Mouse (Mus musculus) left cerebral cortex, postnatal 14 days (tissue): Measurements from ENCODE around the gene Pianp. TPM values are rescaled to one million over a fixed set of nuclear protein-coding genes. Genes with fewer than 3 reads are reported as not detected.
A peak's percentile ranks its signal among the peaks of the same experiment; 100 is the strongest.

ENCODE experiments used
- DNase-seq, 2 experiments: peaks; one replicate each; pipeline ENCODE4 v3.0.0; 2021 to 2022; ENCODE audit warnings: low spot score in 2 of 2, mixed read lengths in 1 of 2
- intact Hi-C: fragments of 180-260 bp; cut with DNase I; formaldehyde crosslinking; loops from one replicate; pipeline ENCODE4 v1.15.1; 2025
- long read RNA-seq, 2 experiments: library from polyadenylated mRNA; stranded (forward); transcript quantifications; one replicate each; pipeline ENCODE4 v2.0.0; 2021
- total RNA-seq, 2 experiments: library from RNA; stranded (reverse); gene quantifications; 2 replicates each; pipeline ENCODE4 v1.2.3; 2021

Gene Pianp
- total RNA-seq: 100 to 1,000 TPM; 130 to 142 TPM
- long read RNA-seq, experiment 1, transcript Pianp-201 (6 exons, 2,250 nt): major isoform, 70 of 111 reads
- long read RNA-seq, experiment 1, partial matches to known transcripts: 12 of 111 reads
- long read RNA-seq, experiment 1, other reads (novel, unspliced or antisense): 24 of 111 reads
- long read RNA-seq, experiment 2, transcript Pianp-201 (6 exons, 2,250 nt): major isoform, 83 of 127 reads
- long read RNA-seq, experiment 2, partial matches to known transcripts: 15 of 127 reads
- long read RNA-seq, experiment 2, other reads (novel, unspliced or antisense): 24 of 127 reads

DNA sequence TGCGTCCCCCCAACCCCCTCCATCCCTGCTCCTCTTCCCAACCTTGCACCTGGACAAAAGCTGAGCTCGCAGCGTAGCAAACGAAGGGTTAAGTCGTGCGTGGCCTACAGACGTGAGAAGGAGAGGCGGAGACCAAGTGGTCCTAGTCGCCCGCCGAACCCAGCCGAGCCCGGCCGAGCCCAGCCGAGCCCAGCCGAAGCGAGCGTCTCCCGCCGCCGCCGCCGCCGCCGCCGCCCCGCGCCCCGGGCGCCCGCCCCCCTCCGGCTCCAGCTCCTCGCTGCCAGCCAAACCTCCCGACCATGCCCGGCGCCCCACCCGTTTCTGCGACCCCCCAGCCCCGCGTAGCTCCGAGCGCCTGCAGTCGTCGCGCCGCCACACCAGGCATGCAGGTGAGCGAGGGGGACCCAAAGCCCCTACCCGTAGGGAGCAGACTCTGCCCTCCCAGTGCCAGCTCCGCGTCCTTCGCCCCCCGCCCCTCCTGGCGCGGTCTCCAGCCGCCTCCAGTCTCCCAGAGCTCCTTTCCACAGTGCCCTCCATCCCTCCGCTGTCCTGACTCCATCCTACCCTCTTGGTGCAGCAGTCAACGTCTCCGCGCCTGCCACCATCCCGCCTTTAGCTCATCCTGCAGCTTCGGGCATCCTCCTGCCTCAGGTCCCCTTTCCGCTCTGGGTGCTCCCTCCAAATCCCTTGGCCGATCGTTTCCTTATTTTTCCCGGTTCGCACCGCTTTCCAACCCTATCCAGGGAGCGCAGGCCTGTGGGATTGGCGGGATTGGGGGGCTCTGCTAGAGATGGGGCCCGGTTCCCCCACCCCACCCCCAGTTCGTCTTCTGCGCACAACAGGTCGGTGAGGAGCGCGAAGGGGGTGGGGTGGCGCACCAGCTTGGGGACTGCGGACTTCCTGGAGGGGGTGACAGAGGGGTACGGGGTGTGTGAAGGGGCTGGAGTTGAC, at the start of gene Pianp:
Gene Pianp (plus strand): TSS at position 144 of the 951 bp plus-strand sequence.
- peak; percentile 79 to 88 for DNase-seq
- intact Hi-C loops: no loop called here

DNA sequence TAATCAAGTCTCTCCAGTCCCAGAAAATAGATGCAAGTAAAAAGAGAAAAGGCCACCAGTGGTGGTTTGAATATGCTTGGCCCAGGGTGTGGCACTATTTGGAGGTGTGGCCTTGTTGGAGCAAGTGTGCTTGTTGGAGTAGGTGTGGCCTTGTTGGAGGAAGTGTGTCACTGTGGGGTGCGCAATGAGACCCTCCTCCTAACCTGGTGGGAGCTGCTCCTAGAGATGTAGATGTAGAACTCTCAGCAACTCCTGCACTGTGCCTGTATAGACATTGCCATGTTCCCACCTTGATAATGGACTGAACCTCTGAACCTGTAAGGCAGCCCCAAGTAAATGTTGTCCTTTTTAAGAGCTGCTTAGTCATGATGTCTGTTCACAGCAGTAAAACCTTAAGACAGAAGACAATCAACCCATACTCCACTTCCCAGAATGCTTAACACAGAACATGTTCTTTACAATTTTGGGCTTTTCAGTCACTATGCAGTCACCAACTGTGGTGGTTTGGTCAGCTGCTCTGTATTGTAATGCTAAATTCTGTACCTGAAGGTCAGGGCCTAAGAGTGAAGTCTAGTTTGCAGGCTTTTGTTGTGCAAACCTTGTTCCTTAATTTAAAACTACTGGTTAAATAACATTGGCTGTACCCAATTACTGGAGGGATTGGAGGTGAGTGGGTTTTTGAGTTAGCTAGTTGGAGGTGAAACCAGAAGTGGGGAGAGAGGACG, 42.3 kb upstream of the Pianp start:
- no peak for DNase-seq
- intact Hi-C loops: no loop called here

DNA sequence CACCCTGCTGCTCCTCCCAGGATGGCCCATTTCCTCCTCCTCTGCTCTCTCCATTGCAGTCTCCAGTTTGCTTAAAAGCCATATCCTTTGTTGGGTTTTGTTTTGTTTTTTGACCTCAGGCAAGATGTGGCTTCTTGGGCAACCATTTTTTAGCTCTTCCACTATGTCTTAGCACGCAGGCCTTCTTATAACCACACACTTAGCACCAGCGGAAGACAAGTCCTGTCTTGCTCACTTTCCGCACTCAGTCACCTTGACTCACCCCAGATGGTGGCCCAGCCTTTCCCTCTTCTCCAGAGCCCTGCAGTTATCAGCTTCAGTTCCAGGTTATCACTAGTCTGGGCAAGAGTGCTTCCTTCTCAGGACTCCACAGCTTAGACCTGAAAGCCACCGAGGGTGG, 41.3 kb upstream of the Pianp start:
- no peak for DNase-seq
- intact Hi-C loops: no loop called here

DNA sequence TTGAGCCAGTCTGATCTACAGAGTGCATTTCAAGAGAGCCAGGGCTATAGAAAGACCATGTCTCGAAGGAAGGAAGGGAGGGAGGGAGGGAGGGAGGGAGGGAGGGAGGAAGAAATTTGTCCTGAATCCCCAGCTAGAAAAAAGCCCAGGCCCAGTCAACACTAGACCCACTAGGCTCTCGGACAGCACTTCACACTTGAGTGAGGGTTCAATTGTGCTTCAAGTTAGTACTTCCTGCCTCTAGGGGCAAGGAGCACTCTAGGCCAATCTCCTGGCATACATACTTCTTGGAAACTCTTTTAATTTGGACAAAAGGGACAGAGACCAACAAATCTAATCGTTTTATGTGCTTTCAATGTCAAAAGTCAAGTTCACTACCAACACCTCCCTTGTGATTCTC, 38.4 kb upstream of the Pianp start:
- no peak for DNase-seq
- intact Hi-C loops: no loop called here

DNA sequence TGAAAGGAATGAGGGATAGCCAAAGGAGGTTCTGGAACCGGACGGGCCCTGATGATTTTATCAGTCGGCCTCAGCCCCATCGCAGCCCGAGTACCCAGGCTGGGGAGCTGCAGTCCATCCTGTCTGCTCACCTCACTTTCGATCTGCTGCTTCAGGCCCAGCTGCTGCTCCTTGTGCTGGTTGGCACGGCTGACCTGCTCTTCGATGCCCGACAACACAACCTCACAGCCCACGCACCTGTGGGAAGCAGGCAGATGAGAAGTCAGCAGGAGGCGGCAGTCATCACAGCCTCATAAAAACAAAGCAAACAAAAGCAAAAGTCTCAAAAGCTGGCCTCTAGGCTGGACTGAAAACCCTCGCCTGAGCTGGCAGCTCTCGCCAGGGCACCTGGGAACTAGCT, 36.5 kb upstream of the Pianp start:
- intact Hi-C loops: no loop called here
- no peak for DNase-seq

DNA sequence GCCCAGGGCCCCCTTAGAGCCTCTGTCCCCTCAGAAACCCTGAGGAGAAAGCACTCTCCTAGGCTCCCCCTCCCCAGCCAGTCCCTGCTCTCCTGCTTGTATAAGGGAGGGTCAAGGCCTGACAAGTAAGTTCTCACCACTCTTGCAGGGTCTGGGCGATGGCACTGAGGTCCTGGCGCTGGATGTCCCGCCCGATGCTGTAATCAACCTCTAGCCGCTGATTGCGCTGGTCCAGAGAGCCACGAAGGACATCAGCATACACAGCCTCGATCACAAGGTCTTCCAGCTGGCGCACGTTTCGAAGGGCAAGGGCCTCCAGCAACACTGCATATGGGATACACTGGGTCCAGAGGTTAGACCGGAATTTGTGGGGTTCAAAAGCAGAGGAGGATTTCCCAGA, 35.5 kb upstream of the Pianp start:
- intact Hi-C loops: no loop called here
- no peak for DNase-seq

DNA sequence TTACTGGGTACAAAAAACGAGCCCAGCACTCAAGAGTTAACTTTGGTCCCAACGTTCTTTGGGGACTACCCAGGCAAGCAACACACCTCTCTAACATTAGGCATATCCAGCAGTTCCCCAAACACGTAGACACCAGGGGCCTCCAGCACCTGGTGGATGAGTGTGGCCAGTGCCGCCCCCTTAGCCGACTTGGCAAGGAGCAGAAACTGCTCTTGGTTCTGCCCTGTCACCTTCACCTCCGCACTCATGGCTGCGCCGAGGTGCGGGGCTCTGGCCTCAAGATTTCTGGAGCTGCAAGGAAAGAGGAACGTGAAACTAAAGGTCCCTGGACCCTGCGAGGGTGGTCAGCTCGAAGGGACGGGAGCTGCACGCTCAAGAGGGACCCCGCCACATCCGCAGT, 31.9 kb upstream of the Pianp start:
- DNase-seq: no peak
- intact Hi-C loops: no loop called here

DNA sequence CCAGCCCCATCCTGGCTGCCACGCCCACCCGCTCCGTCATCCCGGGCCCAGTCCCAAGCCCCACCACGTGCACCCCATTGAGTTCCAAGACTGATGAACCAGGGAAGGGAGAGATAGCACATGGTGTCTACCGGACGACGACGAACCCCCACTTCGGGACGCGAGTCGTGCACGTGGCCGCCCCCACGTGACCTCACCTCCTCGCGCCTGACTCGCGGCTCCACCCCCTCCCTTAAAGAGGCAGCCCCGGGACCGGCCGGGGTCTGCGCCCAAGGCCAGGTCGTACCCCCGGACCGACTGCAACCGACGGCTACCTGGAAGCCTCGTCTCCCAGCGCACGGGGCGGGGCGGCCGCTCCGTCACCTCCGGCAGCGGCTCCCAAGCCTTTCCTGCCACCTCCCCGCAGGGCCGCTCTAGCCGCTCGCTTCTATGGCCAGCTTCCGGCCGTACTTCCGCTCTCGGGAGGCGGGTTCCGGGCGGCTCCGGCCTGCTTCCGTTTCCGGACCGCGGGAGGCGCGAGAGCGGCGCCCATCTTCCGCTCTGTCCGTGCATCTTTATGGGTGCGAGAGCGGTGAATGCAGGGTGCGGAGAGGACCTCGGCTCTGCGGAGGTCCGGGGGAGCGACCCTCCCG, 31.3 kb upstream of the Pianp start, which contains the start of gene Cops7a:
Gene Cops7a (minus strand): TSS at position 451 of the 632 bp plus-strand sequence.
- intact Hi-C loops: no loop called here
- DNase-seq: peak; percentile 94

DNA sequence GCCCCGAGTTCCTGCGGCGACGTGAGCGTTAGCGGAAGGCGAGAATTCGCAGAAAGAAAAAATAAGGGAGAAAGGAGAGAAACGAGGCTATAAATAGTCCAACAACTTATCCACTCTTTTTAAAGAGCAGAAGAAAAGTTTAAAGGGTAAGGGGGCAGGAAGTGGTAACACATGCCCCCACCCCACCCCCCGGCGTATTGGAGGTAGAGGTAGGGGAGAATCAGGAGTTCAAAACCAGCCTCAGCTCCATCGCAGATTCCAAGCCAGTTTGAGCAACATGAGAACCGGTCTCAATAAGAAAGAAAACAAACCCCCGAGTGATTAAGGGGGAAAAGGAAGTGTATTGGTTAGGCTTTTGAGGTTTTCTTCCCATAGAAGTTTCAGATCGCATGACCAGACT, 30.7 kb upstream of the Pianp start:
- intact Hi-C loops: no loop called here
- no peak for DNase-seq

DNA sequence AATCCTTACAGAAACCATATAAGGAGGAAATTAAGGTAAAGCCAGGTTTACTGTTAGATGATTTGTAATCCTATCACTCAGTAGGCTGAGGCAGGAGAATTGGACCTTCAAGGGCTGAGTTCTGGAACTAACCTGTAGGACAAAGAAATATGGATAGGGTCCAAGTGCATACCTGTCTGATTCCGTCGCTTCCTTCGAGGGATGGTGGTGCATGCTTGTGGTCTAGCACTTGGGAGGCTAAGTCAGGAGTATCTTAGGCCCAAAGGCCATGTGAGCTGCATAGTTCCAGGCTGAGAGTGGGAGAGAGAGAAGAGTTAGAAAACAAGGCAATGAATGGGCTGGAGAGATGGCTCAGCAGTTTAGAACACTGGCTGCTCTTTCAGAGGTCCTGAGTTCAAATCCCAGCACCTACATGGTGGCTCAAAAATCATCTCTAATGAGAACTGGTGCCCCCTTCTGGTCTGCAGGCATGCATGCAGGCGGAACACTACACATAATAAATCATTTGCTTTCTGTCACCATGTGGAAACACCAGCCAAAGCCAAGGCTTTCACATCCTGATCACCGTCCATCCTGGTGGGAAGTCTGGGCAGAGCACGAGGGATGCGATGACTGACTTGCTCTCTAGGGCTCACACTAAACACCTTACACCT, 29.9 kb upstream of the Pianp start:
- DNase-seq: no peak
- intact Hi-C loops: no loop called here

DNA sequence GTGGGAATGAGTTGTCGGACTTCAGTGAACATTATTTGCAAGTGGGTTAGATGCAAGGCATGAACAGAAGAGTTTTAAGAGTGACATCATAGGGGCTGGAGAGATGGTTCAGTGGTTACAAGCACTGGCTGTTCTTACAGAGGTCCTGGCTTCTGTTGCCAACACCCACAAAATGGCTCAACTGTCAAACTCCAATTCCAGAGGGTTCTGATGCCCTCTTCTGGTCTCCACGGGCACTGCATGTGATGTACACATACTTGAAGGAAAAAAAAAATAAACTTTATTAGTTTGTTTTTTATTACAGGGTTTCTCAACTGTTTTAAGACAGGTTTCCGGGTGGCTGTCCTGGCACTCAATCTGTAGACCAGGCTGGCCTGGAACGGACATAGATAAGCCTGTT, 28.7 kb upstream of the Pianp start:
- intact Hi-C loops: no loop called here
- peak; percentile 53 to 54 for DNase-seq

DNA sequence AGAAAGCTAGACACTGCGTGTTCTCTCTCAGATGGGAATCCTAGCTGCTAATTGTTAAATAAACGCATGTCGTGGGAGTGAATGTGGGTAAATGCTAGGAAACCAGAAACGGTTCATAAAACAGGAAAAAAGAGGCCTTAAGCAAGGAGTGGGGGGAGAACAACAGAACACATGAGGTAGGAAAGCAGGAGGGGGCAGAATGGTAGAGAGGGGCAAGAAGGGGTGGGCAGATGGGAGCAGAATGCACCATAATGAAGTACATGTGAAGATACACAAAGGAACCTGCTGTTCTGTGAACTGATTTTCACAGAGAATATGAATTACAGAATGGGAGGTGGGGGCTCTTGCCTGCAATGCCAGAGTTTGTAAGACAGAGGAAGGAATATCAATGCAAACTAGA, 4.3 kb upstream of the Pianp start:
- peak in 1 of 2 experiments; percentile 67 for DNase-seq
- intact Hi-C loops: no loop called here

DNA sequence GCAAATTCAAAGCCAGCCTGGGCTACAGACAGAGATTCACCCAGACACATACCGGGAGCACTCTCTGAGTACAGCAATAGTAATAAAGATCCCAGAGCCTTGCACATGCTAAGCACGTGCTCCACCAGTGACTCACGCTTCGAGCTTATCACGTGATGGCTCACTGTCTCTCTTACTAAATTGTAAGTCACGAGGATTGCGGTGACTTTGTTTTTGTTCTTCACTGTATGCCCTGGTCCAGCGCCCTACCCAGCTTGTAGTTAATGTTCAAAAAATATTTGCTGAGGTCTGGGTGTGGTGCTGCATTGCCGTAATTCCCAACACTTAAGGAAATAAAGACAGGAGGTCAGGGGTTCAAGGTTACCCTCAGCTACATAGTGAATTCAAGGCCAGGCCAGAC, 3.1 kb upstream of the Pianp start:
- no peak for DNase-seq
- intact Hi-C loops: no loop called here

DNA sequence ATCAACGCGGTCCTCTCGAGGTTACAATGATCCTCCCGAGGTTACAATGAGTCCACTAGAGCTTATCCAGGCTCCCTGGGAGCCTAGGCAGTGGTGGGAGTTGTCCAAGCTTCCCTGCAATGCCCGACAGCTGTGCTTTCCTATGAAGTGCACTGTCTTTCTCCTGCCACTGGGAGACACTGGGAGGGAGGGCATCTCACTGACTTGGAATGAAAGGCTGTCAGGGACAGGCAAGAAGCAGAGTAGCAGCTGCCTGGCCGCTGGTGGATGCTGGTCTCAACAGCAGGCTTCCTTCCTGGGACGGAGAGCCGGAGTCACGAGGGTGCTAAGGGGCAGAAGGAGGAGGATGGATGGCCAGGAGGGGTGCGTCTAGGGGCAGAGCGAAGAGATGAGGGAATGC, 2.6 kb upstream of the Pianp start:
- DNase-seq: peak; percentile 30 to 58
- intact Hi-C loops: no loop called here

DNA sequence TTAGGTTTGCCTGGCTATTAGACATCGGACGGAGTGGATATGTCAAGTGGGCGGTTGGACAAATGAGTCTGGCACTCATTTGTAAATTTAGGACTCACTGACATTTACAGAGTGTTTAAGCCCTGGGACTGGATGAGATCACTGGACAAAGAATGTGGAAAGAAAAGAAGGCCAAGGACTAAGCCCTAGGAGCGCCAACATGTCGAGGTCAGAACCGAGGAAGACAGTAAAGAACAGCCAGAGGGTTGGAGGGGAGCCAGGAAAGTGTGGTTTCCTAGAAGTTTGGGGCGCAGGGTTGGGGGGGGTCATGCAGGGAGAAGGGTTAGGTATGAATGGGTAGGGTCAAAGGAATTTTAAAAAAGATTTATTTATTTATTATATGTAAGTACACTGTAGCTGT, 1.2 kb upstream of the Pianp start:
- intact Hi-C loops: no loop called here
- no peak for DNase-seq

DNA sequence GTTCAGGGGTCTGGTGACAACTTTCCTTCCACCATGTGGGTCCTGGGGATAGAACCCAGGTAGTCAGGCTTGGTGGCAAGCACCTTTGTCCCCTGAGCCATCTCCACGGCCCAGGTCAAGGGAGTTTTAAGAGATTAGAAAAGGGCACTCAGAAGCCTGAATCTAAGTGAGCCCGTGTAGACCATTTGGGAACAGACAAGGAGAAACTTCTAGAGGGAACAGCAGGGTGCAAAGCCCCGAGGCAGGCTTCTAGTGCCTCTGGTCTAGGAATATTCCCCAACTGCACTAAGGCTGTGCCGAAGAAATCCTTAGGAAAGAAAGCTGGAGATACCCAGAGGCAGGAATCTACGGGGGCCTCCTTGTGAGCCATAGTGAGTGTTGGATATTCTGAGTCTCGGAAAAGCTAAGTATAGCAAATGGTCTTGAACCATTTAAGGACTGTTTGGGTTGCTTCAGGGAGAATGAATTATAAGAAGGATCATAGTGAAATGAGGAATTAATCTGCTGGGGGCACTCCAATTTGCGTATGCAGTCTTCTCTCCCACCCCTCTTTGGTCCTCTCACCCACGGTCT, 577 bp upstream of the Pianp start:
- no peak for DNase-seq
- intact Hi-C loops: no loop called here

DNA sequence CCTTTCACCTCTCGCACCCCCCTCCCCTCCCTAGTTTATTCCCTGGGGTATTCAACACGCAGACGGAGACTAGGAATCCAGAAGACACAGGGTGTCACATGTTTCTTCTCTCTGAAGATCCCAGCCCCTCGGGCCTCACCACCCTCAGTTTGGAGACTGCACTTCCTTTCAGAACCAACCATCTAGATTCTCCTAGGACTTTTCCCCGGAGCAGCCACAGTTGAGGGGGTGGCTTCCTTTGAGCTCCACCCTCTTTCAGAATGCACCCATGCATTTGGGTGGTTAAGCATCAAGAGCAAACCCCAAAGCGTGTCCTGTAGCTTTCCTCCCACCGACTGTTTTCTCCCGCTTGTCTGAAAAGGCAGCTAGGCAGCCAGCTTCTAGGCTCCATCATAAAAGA, 1.6 kb downstream of the Pianp start:
- intact Hi-C loops: no loop called here
- peak; percentile 72 to 78 for DNase-seq

DNA sequence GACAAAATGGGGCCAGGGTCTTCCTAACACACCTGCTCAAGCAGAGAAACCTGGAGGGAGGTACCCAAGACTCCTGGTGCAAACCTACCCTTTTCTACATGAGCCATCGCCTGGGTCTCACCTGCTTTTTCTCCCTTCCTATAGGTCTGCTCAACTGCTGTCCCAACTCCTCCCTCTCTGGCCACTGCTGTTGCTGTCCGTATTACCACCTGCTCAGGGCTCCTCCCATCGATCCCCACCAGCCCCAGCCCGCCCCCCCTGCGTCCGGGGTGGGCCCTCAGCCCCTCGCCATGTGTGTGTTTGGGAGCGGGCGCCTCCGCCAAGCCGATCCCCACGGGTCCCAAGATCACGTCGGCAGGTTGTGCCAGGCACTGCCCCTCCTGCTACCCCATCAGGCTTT, 2.6 kb downstream of the Pianp start:
- intact Hi-C loops: no loop called here

DNA sequence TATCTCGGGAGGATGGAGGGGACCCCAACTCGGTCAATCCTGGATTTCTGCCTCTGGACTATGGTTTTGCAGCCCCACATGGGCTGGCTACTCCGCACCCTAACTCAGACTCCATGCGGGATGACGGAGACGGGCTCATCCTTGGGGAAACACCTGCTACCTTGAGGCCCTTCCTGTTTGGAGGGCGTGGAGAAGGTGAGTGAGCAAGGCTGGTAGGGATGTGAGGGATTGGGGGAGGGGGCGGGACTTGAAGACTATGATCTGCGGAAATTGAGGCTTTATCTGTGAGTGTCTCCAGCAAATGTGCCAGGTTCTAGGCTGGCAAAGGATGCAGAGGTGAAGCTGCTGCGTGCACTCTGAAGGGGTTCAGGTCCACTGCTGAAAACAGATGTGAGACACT, 3.1 kb downstream of the Pianp start:
- DNase-seq: no peak
- intact Hi-C loops: no loop called here

More for the DNA sequence above, 2.6 kb downstream of the Pianp start:
- DNase-seq: no peak
